Mouse (Mus musculus) liver, embryonic 12.5 days (tissue): ENCODE measurements around the gene Nap1l3. TPM values are rescaled to one million over a fixed set of nuclear protein-coding genes. Genes with fewer than 3 reads are reported as not detected.

Source experiments
- ATAC-seq: fragments of 200-750 bp; cut with Nextera tagmentation; 2 replicates; pipeline ENCODE4 v1.8.0; 2017; ENCODE audit warnings: moderate number of reproducible peaks, mild to moderate bottlenecking, moderate library complexity
- H3K27ac ChIP-seq: fragments of 300-500 bp; sonication (generic); 2 replicates; pipeline ENCODE4 v1.5.1; 2016; ENCODE audit warnings: mild to moderate bottlenecking
- H3K27me3 ChIP-seq: fragments of 300-500 bp; sonication (generic); replicated peaks from 2 replicates; pipeline ENCODE4 v1.6.1; 2016; ENCODE audit warnings: mild to moderate bottlenecking, moderate library complexity
- H3K36me3 ChIP-seq: fragments of 300-500 bp; sonication (generic); 2 replicates; pipeline ENCODE4 v1.6.1; 2016; ENCODE audit warnings: mild to moderate bottlenecking, moderate library complexity
- H3K4me1 ChIP-seq: fragments of 300-500 bp; sonication (generic); 2 replicates; pipeline ENCODE4 v1.6.1; 2016
- H3K4me2 ChIP-seq: fragments of 300-500 bp; sonication (generic); 2 replicates; pipeline ENCODE4 v1.6.1; 2016; ENCODE audit warnings: mild to moderate bottlenecking, moderate library complexity
- H3K4me3 ChIP-seq: fragments of 300-500 bp; sonication (generic); 2 replicates; pipeline ENCODE4 v1.5.1; 2016; ENCODE audit warnings: mild to moderate bottlenecking, moderate library complexity
- H3K9ac ChIP-seq: fragments of 300-500 bp; sonication (generic); 2 replicates; pipeline ENCODE4 v1.6.1; 2016; ENCODE audit warnings: mild to moderate bottlenecking, moderate library complexity
- H3K9me3 ChIP-seq: fragments of 300-500 bp; sonication (generic); replicated peaks from 2 replicates; pipeline ENCODE4 v1.6.1; 2016; ENCODE audit warnings: mild to moderate bottlenecking, moderate library complexity
- WGBS: fragments of 180-500 bp; shearing (Covaris S2); methylation state at CpG from one replicate; pipeline ENCODE4 v1.1.7; 2016; ENCODE audit not compliant: insufficient replicate concordance; 5-methylcytosine and 5-hydroxymethylcytosine counted together
- polyA plus RNA-seq: library from polyadenylated mRNA; unstranded; fragments of >200 nt; fragmentation: Nextera tagmentation; extraction: Ambion mirVana; gene quantifications from 2 replicates; pipeline ENCODE4 v1.2.1, GENCODE M21; 2016

Gene Nap1l3
- polyA plus RNA-seq, result 0.55 and 0.62 TPM in 2 replicates

GRCm38 (mm10) chrX:122396781-122397581, at the start of gene Nap1l3:
Gene Nap1l3, minus strand, starts transcription at chrX:122397401.
- Histone ChIP-seq H3K4me2 (peak within 1 kb of the TSS; percentile 66), H3K36me3 (no peaks in the 10 kb centered on the region), H3K4me3 (peak within 1 kb of the TSS; percentile 56), H3K9me3 (no peaks in the 10 kb centered on the region), H3K27me3 (no peaks in the 10 kb centered on the region; the same call in 1 of the 2 replicates), H3K27ac (no peak within 1 kb of the TSS), H3K4me1 (no peaks in the 10 kb centered on the region), H3K9ac (no peak within 1 kb of the TSS; the same call in 1 of the 2 replicates)
- peak; percentile 88 for ATAC-seq
- WGBS, result 3% methylated on average over 37 of the region's 39 CpGs

GRCm38 (mm10) chrX:122397652-122398051, 451 bp upstream of the Nap1l3 start:
- Histone ChIP-seq H3K9me3 (no peaks in the 10 kb centered on the region), H3K36me3 (no peaks in the 10 kb centered on the region), H3K27me3 (no peaks in the 10 kb centered on the region; the same call in 1 of the 2 replicates), H3K4me1 (no peaks in the 10 kb centered on the region), H3K9ac (no peak overlapping the region), H3K4me3 (peak overlapping the region; percentile 56), H3K4me2 (peak overlapping the region; percentile 66), H3K27ac (no peak overlapping the region)
- no peak for ATAC-seq
- 19% methylated on average over 8 of the region's 8 CpGs for WGBS
